Mouse (Mus musculus) inflammation-experienced regulatory T-cells, adult 6 months (primary cell): ENCODE results near the gene Vtn. TPM values are rescaled to one million over a fixed set of nuclear protein-coding genes. Genes with fewer than 3 reads are reported as not detected.
A peak's percentile ranks its signal among the peaks of the same experiment; 100 is the strongest.

Source experiments
- ATAC-seq: one replicate; pipeline ENCODE4 v1.8.0; 2017
- polyA plus RNA-seq, 3 experiments: library from polyadenylated mRNA; unstranded; fragments of 100-300 nt; shearing (Covaris generic); gene quantifications; one replicate each; pipeline ENCODE4 v1.2.1; 2017

Gene Vtn
- polyA plus RNA-seq, 3 experiments from 2014 or later: not detected

- ATAC-seq: peak; percentile 20
Observed at GRCm38 (mm10) chr11:78535376-78536079, 36.6 kb downstream of the Vtn start.

DNA sequence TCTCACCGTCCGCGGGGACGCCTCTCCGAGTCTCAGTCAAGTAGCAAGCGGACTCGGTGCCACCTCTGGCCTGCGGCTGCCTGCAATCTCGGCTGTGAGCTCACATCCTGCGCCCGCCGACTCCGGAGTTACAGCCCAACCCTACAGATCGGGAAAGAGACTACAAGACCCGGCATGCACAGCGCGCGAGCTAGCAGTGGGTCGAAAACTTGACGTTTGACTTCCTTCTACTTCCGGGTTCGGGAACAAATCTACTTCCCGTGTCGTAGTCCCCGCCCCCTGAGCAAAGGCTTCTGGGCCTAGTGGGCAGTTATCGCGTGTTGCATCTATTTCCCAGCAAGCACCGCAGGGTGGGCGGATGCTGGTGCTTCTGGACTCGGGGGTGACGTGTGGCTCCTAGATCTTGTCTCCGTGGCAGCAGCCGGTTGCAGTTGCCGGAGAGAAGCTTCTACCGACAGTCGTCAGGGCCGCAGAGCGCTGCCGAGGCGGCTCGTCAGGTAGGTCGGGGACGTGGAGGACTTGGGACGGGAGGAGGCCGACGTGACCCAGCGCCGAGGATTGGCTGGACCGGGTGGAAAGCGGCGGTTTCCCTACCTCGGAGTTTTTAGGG is 37.3 kb downstream of the Vtn start, which contains the start of the genes Tnfaip1 and Ift20:
Gene Tnfaip1 (minus strand): TSS at position 253 of the 610 bp plus-strand sequence.
Gene Ift20 (plus strand): TSS at position 282 of the 610 bp plus-strand sequence.
- peak; percentile 95 for ATAC-seq

DNA sequence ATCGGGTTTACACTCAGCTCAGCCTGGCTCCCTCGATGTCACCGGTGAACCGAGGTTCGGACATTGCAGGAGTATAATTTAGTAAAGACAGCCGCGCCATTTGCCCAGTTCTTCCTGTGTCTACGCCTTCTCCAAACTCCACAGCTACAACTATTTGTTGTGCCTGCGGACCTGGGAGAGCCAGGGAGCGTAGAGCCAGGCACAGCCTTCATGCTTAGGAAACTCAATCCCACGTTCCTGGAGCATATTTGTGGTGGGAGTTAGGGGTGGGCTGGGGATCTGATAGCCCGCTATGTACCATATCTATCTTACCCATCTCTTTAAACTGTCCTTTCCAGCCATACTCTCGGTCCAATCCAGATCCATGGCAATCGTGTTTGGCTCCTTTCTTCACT is 37.8 kb downstream of the Vtn start:
- ATAC-seq: no peak

DNA sequence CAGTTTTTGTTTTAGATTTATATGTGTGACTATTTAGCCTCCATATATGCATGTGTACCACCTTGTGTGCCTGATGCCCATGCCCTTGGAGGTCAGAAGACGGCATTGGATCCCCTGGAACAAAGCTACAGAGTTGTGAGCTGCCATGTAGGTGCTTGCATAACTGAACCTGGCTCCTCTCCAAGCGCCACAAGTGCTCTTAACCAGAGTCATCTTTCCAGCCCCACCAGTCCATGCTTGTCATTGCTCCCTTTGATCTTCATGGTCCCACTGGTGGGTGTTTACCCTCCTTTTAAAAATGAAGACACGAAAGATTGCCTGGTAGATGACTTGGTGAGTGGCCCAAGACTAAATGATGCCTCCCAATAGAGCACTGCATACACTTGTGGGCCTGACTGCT is 41.5 kb downstream of the Vtn start:
- ATAC-seq: no peak

- ATAC-seq: no peak
Observed at GRCm38 (mm10) chr11:78544449-78545111, 45.7 kb downstream of the Vtn start.

DNA sequence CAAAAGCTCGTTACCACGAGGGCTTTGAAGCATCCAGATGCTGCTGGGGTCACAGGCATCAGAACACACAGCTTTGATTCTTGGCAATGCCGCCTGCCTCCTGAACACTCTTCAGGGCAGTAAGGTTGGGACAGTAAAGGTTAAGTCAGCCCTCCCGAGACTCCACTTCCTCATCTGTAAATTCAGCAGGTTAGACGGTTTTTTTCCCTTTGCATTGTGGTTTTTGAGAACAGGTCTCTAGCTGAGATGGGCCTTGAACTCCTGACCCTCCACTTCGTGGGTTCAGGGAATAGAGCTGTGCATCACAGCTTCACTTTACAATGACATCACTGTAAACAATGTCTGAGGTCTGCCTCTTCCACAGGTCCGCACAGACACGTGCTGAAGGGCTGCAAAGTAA is 46.3 kb downstream of the Vtn start:
- ATAC-seq: no peak

GRCm38 (mm10) chr11:78547718-78548460 is 49.0 kb downstream of the Vtn start:
- ATAC-seq: no peak

DNA sequence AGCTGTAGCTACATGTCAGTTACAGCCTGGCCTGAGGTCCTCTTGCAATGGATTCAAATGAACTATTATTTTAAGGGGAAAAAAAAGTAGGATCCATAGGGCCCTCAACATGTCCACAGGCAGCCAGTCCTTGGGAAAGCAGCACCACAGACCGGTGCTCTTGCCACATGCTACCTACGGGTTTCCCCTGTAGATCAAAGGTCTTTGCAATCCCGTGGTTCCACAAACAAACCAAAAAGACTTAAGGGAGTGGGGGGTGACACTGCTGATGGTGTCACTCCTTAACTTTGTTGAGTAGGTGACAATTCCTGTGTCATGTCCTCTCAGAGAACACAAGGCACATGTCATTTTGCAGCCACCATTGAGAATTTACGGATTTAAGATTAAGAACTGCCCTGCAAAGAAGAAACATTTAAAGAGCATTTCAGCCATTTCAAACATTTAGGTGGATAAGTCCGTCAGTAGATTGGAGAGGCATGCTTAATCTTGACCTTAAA is 50.6 kb downstream of the Vtn start:
- ATAC-seq: no peak

DNA sequence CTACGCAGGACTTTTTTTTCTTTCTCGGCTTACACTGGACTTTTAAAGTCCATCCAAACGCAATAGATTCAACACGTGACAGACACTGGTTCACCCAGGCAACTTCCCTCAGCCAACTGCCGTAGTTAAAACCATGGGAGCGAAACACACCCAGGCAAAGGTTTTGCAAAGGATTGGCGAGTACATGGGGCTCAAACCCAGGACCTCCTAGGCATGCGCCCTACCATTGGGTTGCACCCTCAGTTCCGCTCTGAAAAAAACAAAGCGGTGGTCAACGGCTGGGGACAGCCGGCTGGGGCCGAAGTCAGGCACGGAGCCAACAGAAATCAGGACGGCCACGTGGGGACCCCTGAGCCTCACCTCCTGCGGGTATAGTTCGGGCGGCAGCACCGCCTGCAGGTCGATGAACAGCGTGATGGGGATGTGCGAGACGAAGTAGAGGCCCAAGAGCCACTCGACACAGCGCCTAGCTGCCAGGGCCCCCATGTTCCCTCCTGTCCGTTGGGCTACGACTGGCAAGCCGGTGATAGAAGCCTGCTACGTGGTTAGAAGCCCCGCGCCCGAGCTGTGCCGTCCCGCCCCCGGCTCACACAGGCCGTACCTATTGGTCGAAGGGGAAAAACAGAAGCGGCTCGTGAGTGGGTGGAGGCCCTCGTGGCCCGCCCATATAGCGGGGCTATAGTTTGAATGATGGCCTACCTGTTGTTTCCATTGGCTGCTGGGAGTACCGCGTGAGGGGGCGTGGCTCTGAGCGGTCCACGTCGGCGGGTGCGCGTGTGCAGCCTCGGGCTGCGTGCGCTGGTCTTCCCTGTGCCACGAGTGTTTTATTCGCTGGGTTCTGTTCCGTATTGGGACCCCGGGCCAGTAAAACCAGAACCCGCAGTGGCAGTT is 51.5 kb downstream of the Vtn start, which contains the start of gene Tmem97:
Gene Tmem97 (minus strand): TSS at position 610 of the 891 bp plus-strand sequence.
- ATAC-seq: peak; percentile 100

GRCm38 (mm10) chr11:78551059-78551398 is 52.1 kb downstream of the Vtn start:
- no peak for ATAC-seq

Other genes starting within 250 kb of the Vtn start
- 10 to 100 TPM; 26.4 to 41.9 (median 27.3) TPM for gene 2610507B11Rik, start 237.3 kb upstream of the Vtn start, polyA plus RNA-seq
- under 1 TPM; 0.44 to 0.79 (median 0.48) TPM for gene BC030499, start 208.2 kb upstream of the Vtn start, polyA plus RNA-seq
- 10 to 100 TPM in 1 of 3 experiments, 1 to 10 TPM in 2; 2.2 to 22.1 (median 3.4) TPM for gene Spag5, start 197.6 kb upstream of the Vtn start, polyA plus RNA-seq
- 1 to 10 TPM; 4.0 to 9.6 (median 7.6) TPM for gene Aldoc, start 176.1 kb upstream of the Vtn start, polyA plus RNA-seq
- 10 to 100 TPM; 55.1 to 70.1 (median 57.5) TPM for gene Pigs, start 170.7 kb upstream of the Vtn start, polyA plus RNA-seq
- gene Unc119, start 155.6 kb upstream of the Vtn start, polyA plus RNA-seq: 10 to 100 TPM; 11.3 to 29.0 (median 11.9) TPM
- not detected for gene Foxn1, start 112.5 kb upstream of the Vtn start, polyA plus RNA-seq
- not detected for gene Slc13a2, start 76.9 kb upstream of the Vtn start, polyA plus RNA-seq
- gene Slc46a1, start 33.4 kb upstream of the Vtn start, polyA plus RNA-seq: 1 to 10 TPM in 2 of 3 experiments, under 1 TPM in 1; 0.36 to 4.3 (median 3.7) TPM
- gene Sarm1, start 1.3 kb upstream of the Vtn start, polyA plus RNA-seq: 1 to 10 TPM in 1 of 3 experiments, under 1 TPM in 2; 0.41 to 2.2 (median 0.97) TPM
- gene Sebox, start 4.4 kb downstream of the Vtn start, polyA plus RNA-seq: not detected
- gene Tmem199, start 13.1 kb downstream of the Vtn start, polyA plus RNA-seq: 10 to 100 TPM; 42.2 to 59.5 (median 54.9) TPM
- gene Poldip2, start 13.1 kb downstream of the Vtn start, polyA plus RNA-seq: 10 to 100 TPM; 12.4 to 16.8 (median 13.2) TPM
- 10 to 100 TPM; 14.6 to 20.3 (median 16.9) TPM for gene Tnfaip1, start 37.2 kb downstream of the Vtn start, polyA plus RNA-seq
- 100 to 1,000 TPM; 104 to 117 (median 111) TPM for gene Ift20, start 37.3 kb downstream of the Vtn start, polyA plus RNA-seq
- 10 to 100 TPM; 15.0 to 38.9 (median 18.8) TPM for gene Tmem97, start 51.7 kb downstream of the Vtn start, polyA plus RNA-seq
- gene Nlk, start 198.3 kb downstream of the Vtn start, polyA plus RNA-seq: 10 to 100 TPM; 22.2 to 32.3 (median 29.4) TPM